Comparison of ENCODE assay signal across 9 mouse cellular contexts in genomic region chr9:120501191-120501902, GRCm38 (mm10). TPM values are rescaled to one million over a fixed set of nuclear protein-coding genes. Genes with fewer than 3 reads are reported as not detected.
DNase-seq lines count a peak whose midpoint lies in the region; ATAC-seq and TF ChIP-seq lines count a peak whose summit lies in the region.
"Had no signal": no experiment of that assay in that cellular context is flagged by ENCODE, and none has a peak within 500 bp of the region (broad histone marks: within the 10 kb centered on the region; RNA-seq: fewer than 3 reads in every experiment).

No protein-coding gene starts in this region.

- peaks cover 6% of the 10 kb centered on the region for H3K9me3 ChIP-seq in G1E (replicated peaks)

- H3K27ac ChIP-seq in left cerebral cortex, adult 2 months = no peak overlapping the region
- H3K27ac ChIP-seq: liver, embryonic 13.5 days had no signal

- intact Hi-C loops in left cerebral cortex, adult 2 months (cut with DNase I) = no loop called here
- intact Hi-C loops in left cerebral cortex, postnatal 4 days (cut with DNase I) = loop anchor here (5.0 kb wide), 1 partner anchor 66 kb away; no protein-coding TSS in a partner anchor

- H3K36me3 ChIP-seq in C2C12 (ENCODE audit: control insufficient read depth, insufficient read depth) (no peaks in the 10 kb centered on the region), G1E (replicated peaks) (peaks cover 14% of the 10 kb centered on the region)

- H3K27me3 ChIP-seq in C2C12 (ENCODE audit: control insufficient read depth, insufficient read depth, insufficient read length) (peaks cover 4% of the 10 kb centered on the region), G1E (ENCODE audit: insufficient read depth, low read length) (peaks cover 7% of the 10 kb centered on the region; the same call in 1 of the 2 replicates)

- no peaks in the 10 kb centered on the region for H3K79me3 ChIP-seq in C2C12 (ENCODE audit: low read depth)

- TF ChIP-seq CTCF in left cerebral cortex, adult 2 months (IDR thresholded peaks at IDR 0.05) = peak; percentile 33
- TF ChIP-seq CTCF in C2C12 (IDR thresholded peaks at IDR 0.05; ENCODE audit: control insufficient read depth, insufficient read depth, insufficient read length) (peak; percentile 39), G1E (IDR thresholded peaks at IDR 0.05; ENCODE audit: low read depth, low read length) (peak; percentile 89)

- no peaks in the 10 kb centered on the region for H3K79me2 ChIP-seq in C2C12 (ENCODE audit: control insufficient read depth, insufficient read depth)

- H3K4me1 ChIP-seq in G1E (ENCODE audit: insufficient read depth, low read depth, low read length) = peaks cover 11% of the 10 kb centered on the region

- ATAC-seq in G1E (ENCODE audit: extremely low read depth, insufficient number of reproducible peaks, low FRiP score, poor library complexity, severe bottlenecking) = no peak

- no peak overlapping the region for H3K4me3 ChIP-seq in left cerebral cortex, adult 2 months
- H3K4me3 ChIP-seq in C2C12 (ENCODE audit: insufficient read depth, poor library complexity, severe bottlenecking) = no peak overlapping the region
- no peak overlapping the region for H3K4me3 ChIP-seq in G1E (ENCODE audit: low read depth, low read length)
- H3K4me3 ChIP-seq: liver, embryonic 13.5 days had no signal

- no peak for DNase-seq in left cerebral cortex, adult 2 months (ENCODE audit: extremely low spot score in 1 of 2, low spot score in 2 of 2)
- no peak for DNase-seq in left cerebral cortex, postnatal 4 days
- DNase-seq in G1E (ENCODE audit: low spot score) = peak; percentile 33
- peak; percentile 74 for DNase-seq in induced T-regulatory cell, adult 2 months (ENCODE audit: low read depth)
- DNase-seq in cerebellum, adult 9-10 months = no peak
- DNase-seq in testis, postnatal 10 days (ENCODE audit: low spot score) = no peak
- DNase-seq in urinary bladder, adult 2 months (ENCODE audit: low spot score) = no peak

- no peak overlapping the region for H3ac ChIP-seq in C2C12 (ENCODE audit: control insufficient read depth, insufficient read length, low read depth)

TF ChIP-seq in C2C12, 6 proteins besides CTCF, POLR2A, EP300 and RAD21:
- TF ChIP-seq FOSL1 (IDR thresholded peaks at IDR 0.05; ENCODE audit: insufficient read depth, low read length, poor library complexity, severe bottlenecking) (no peak), CEBPB (IDR thresholded peaks at IDR 0.05; ENCODE audit: low read depth) (no peak), MYOG (IDR thresholded peaks at IDR 0.05; ENCODE audit: control insufficient read depth, extremely low read depth, insufficient read length) (no peak), MYOD1 (IDR thresholded peaks at IDR 0.05; ENCODE audit: control insufficient read depth, insufficient read length, low read depth) (no peak), MAX (IDR thresholded peaks at IDR 0.05) (no peak), USF1 (IDR thresholded peaks at IDR 0.05; ENCODE audit: low read depth) (no peak)

RNA-seq across cellular contexts. Expression of gene Eif1b, which starts 9.3 kb away (rescaled TPM):
- 100 to 1,000 TPM; 159 to 176 TPM for total RNA-seq in left cerebral cortex, adult 2 months (2021)
- 100 to 1,000 TPM; 229 to 238 TPM for total RNA-seq in left cerebral cortex, postnatal 4 days (2021)
- polyA plus RNA-seq in C2C12 (2012; fragmentation: generic; extraction: Trizol) (52.6 TPM), G1E (2012) (124 and 133 TPM in 2 replicates)
- total RNA-seq in G1E (2014; fragmentation: Nextera tagmentation) (24.2 and 32.6 TPM in 2 replicates), G1E (2017) (139 and 140 TPM in 2 replicates)
- 61.3 and 68.7 TPM in 2 replicates for polyA plus RNA-seq in urinary bladder, adult 2 months (2012; rRNA removed)

RNA-seq across cellular contexts. Expression of gene Entpd3, which starts 38.3 kb away (rescaled TPM):
- total RNA-seq in left cerebral cortex, adult 2 months (2021) = 1 to 10 TPM; 4.9 to 8.1 TPM
- total RNA-seq in left cerebral cortex, postnatal 4 days (2021) = 1 to 10 TPM; 5.4 to 5.6 TPM
- 0.02 TPM for polyA plus RNA-seq in C2C12 (2012; fragmentation: generic; extraction: Trizol)
- 0.19 TPM in 1 of 2 replicates, not detected in the other for total RNA-seq in G1E (2014; fragmentation: Nextera tagmentation)
- 0.22 and 0.23 TPM in 2 replicates for total RNA-seq in G1E (2017)
- polyA plus RNA-seq in G1E (2012) = not detected in 2 replicates
- polyA plus RNA-seq in urinary bladder, adult 2 months (2012; rRNA removed) = 52.9 and 67.7 TPM in 2 replicates

Comparison
In these comparisons a context has a peak if more than half of its experiments do, and no peak if none do; other contexts are left out.
1. DNase-seq: peak in G1E (single experiment) and induced T-regulatory cell, adult 2 months (single experiment); none in left cerebral cortex, adult 2 months (0 of 2), left cerebral cortex, postnatal 4 days (single experiment), cerebellum, adult 9-10 months (single experiment), testis, postnatal 10 days (single experiment) and urinary bladder, adult 2 months (single experiment).
2. CTCF ChIP-seq: peak in every context shown above with its lines; median percentile 89 in G1E; 39 in C2C12; 33 in left cerebral cortex, adult 2 months.
3. RNA of gene Entpd3, which starts 38.3 kb away (total RNA-seq): 4.9 to 8.1 TPM in left cerebral cortex, adult 2 months and 5.4 to 5.6 TPM in left cerebral cortex, postnatal 4 days; 0.19 to 0.23 TPM in G1E; every median in the first group is over 4 times any median in the second.